Mouse (Mus musculus) heart, embryonic 11.5 days (tissue): ENCODE results near the gene Gnat1. TPM values are rescaled to one million over a fixed set of nuclear protein-coding genes. Genes with fewer than 3 reads are reported as not detected.

Source experiments
- ATAC-seq: fragments of 200-750 bp; cut with Nextera tagmentation; replicated peaks from 2 replicates; pipeline ENCODE4 v1.8.0; 2017; ENCODE audit warnings: moderate library complexity; ENCODE audit not compliant: insufficient number of reproducible peaks, low FRiP score, low TSS enrichment
- H3K27ac ChIP-seq: fragments of 300-500 bp; sonication (generic); 2 replicates; pipeline ENCODE4 v1.5.1; 2014; ENCODE audit warnings: mild to moderate bottlenecking, low read depth, low read length
- H3K27me3 ChIP-seq: fragments of 300-500 bp; sonication (generic); 2 replicates; pipeline ENCODE4 v1.6.1; 2014; ENCODE audit warnings: mild to moderate bottlenecking, low read length, mixed read lengths; ENCODE audit not compliant: control insufficient read depth, insufficient read depth
- H3K36me3 ChIP-seq: fragments of 300-500 bp; sonication (generic); 2 replicates; pipeline ENCODE4 v1.6.1; 2014; ENCODE audit warnings: mild to moderate bottlenecking, low read length, moderate library complexity, mixed read lengths; ENCODE audit not compliant: control insufficient read depth, insufficient read depth
- H3K4me1 ChIP-seq: fragments of 300-500 bp; sonication (generic); 2 replicates; pipeline ENCODE4 v1.6.1; 2014; ENCODE audit warnings: low read length; ENCODE audit not compliant: control insufficient read depth, insufficient read depth
- H3K4me2 ChIP-seq: fragments of 300-500 bp; sonication (generic); 2 replicates; pipeline ENCODE4 v1.6.1; 2014; ENCODE audit warnings: mild to moderate bottlenecking, moderate library complexity
- H3K4me3 ChIP-seq: fragments of 300-500 bp; sonication (generic); 2 replicates; pipeline ENCODE4 v1.5.1; 2014; ENCODE audit warnings: low read depth, low read length
- H3K9ac ChIP-seq: fragments of 300-500 bp; sonication (generic); 2 replicates; pipeline ENCODE4 v1.6.1; 2014; ENCODE audit warnings: mild to moderate bottlenecking, low read depth, low read length, moderate library complexity
- H3K9me3 ChIP-seq: fragments of 300-500 bp; sonication (generic); replicated peaks from 2 replicates; pipeline ENCODE4 v1.6.1; 2016; ENCODE audit warnings: low read length; ENCODE audit not compliant: control insufficient read depth
- WGBS: fragments of 180-500 bp; shearing (Covaris S2); extraction: QIAGEN DNeasy Blood & Tissue Kit; methylation state at CpG from one replicate; pipeline ENCODE4 v1.1.7; 2014; ENCODE audit not compliant: insufficient replicate concordance; 5-methylcytosine and 5-hydroxymethylcytosine counted together
- polyA plus RNA-seq: library from polyadenylated mRNA; unstranded; fragments of >200 nt; fragmentation: Nextera tagmentation; extraction: Ambion mirVana; gene quantifications from 2 replicates; pipeline ENCODE4 v1.2.1, GENCODE M21; 2014

Gene Gnat1
- polyA plus RNA-seq, 1 experiment from 2014 or later: 1.2 TPM

GRCm38 (mm10) chr9:107696845-107697610 is 17.5 kb upstream of the Gnat1 start:
- no peak for ATAC-seq
- no peaks in the 10 kb centered on the region for H3K27me3 ChIP-seq
- no peak overlapping the region for H3K4me3 ChIP-seq
- 50% methylated on average over 9 of the region's 9 CpGs for WGBS
- H3K9ac ChIP-seq: no peak overlapping the region
- 0 out of 2 replicates have a peak, but pooled peaks cover 3% of the 10 kb centered on the region for H3K36me3 ChIP-seq
- no peaks in the 10 kb centered on the region for H3K9me3 ChIP-seq
- H3K4me1 ChIP-seq: peaks cover 46% of the 10 kb centered on the region
- 0 out of 2 replicates have a peak overlapping the region, but pooled peaks have one; percentile 12 for H3K27ac ChIP-seq
- no peak overlapping the region for H3K4me2 ChIP-seq

DNA sequence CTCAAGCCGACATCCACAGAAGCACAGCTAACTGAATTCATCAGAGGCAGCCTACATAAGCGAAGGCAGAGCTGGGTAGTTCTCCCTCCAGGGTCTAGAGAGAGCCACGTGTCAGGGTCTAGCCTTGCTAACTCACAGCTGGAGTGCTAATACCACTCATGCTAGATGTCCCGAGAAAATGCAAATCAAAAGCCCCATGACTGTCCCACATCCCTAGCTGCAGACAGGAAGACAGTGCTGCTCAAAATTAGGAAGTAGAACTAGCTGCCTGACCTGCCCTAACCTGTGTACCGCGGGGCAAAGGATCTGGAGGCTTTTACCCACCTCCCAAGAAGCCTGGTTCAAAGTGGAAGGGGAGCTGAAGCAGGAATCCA is 16.6 kb upstream of the Gnat1 start:
- WGBS: 37% methylated on average over 6 of the region's 6 CpGs
- Histone ChIP-seq H3K9ac (no peak overlapping the region), H3K27me3 (no peaks in the 10 kb centered on the region), H3K4me1 (peaks cover 46% of the 10 kb centered on the region), H3K36me3 (0 out of 2 replicates have a peak, but pooled peaks cover 3% of the 10 kb centered on the region), H3K9me3 (no peaks in the 10 kb centered on the region), H3K27ac (no peak overlapping the region), H3K4me2 (no peak overlapping the region), H3K4me3 (no peak overlapping the region)
- no peak for ATAC-seq

GRCm38 (mm10) chr9:107695441-107696105 is 16.1 kb upstream of the Gnat1 start:
- Histone ChIP-seq H3K4me1 (peaks cover 46% of the 10 kb centered on the region), H3K9ac (no peak overlapping the region), H3K36me3 (0 out of 2 replicates have a peak, but pooled peaks cover 3% of the 10 kb centered on the region), H3K4me2 (no peak overlapping the region), H3K4me3 (no peak overlapping the region), H3K9me3 (no peaks in the 10 kb centered on the region), H3K27ac (no peak overlapping the region), H3K27me3 (no peaks in the 10 kb centered on the region)
- WGBS: 81% methylated on average over 12 of the region's 12 CpGs
- ATAC-seq: no peak

DNA sequence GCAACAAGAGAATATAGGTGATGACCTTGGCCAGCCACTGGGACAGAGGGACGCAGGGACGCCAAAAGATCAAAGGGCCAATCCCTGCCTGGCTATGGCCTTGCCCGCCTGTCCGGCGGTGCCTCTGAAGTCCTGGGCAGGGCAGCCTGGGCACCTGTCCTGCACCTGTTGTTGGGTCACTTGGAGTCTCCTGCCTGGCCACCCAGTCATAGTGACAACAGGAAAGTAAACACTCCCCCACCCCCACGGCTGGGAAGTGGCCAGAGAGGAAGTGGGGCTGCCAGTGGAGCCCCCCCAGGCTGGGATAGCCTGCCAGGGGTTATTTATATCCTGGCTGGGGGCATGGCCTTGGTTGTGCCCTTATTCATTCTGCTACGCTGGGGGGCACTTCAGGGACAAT is 15.1 kb upstream of the Gnat1 start:
- Histone ChIP-seq H3K27ac (no peak overlapping the region), H3K4me3 (no peak overlapping the region), H3K36me3 (0 out of 2 replicates have a peak, but pooled peaks cover 3% of the 10 kb centered on the region), H3K4me1 (peaks cover 44% of the 10 kb centered on the region), H3K4me2 (no peak overlapping the region), H3K27me3 (no peaks in the 10 kb centered on the region), H3K9ac (no peak overlapping the region), H3K9me3 (no peaks in the 10 kb centered on the region)
- no peak for ATAC-seq
- WGBS: 70% methylated on average over 7 of the region's 7 CpGs

GRCm38 (mm10) chr9:107693433-107693987 is 14.0 kb upstream of the Gnat1 start:
- Histone ChIP-seq H3K4me2 (no peak overlapping the region; the same call in 1 of the 2 replicates), H3K9me3 (no peaks in the 10 kb centered on the region), H3K4me1 (peaks cover 34% of the 10 kb centered on the region), H3K36me3 (0 out of 2 replicates have a peak, but pooled peaks cover 3% of the 10 kb centered on the region), H3K27me3 (no peaks in the 10 kb centered on the region), H3K4me3 (no peak overlapping the region), H3K9ac (no peak overlapping the region), H3K27ac (no peak overlapping the region)
- WGBS: 65% methylated on average over 4 of the region's 4 CpGs
- ATAC-seq: no peak

DNA sequence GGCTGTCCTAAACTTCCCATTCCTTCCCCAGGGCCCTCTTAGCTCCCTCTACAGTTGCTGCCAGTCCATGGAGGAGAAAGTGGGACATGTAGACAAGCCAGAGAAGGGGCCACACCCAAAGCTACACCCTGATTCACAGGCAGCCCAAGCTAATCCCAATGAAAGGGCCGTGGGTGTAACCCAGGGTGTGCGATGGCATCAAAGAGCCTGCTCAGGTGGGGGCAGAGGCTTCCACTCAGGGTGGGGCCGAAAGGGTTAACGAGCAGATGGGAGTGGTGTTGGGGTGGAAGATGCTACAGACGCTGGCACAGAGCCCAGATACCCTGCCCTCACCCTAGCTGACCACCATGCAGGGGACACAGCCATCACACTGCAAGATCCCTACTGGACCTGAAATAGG is 13.3 kb upstream of the Gnat1 start:
- no peak for ATAC-seq
- WGBS: 73% methylated on average over 5 of the region's 5 CpGs

DNA sequence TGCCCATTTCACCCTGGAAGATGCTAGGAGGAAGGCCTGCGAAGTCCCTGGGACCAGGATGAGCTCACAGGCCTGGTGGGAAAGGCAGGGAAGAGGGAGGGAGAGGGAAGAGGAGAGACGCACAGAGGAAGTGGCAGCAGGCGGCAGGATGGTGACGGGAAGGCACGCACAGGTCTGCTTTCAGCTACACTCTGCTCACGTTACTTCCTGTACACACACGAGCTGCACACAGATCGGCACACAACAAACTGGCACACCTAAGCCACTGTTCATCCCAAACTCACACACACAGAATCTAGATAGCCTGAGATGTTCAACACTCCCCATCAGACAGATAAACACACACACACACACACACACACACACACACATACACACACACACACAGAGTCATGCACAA is 10.9 kb upstream of the Gnat1 start:
- no peak overlapping the region for H3K9ac ChIP-seq
- peaks cover 22% of the 10 kb centered on the region for H3K4me1 ChIP-seq
- H3K4me2 ChIP-seq: no peak overlapping the region
- 0 out of 2 replicates have a peak, but pooled peaks cover 5% of the 10 kb centered on the region for H3K36me3 ChIP-seq
- H3K27ac ChIP-seq: no peak overlapping the region
- no peak overlapping the region for H3K4me3 ChIP-seq
- H3K27me3 ChIP-seq: no peaks in the 10 kb centered on the region
- no peaks in the 10 kb centered on the region for H3K9me3 ChIP-seq
- no peak for ATAC-seq
- 78% methylated on average over 8 of the region's 8 CpGs for WGBS

More for the DNA sequence above, 13.3 kb upstream of the Gnat1 start:
- Histone ChIP-seq H3K27ac (no peak overlapping the region), H3K36me3 (0 out of 2 replicates have a peak, but pooled peaks cover 3% of the 10 kb centered on the region), H3K27me3 (no peaks in the 10 kb centered on the region), H3K4me2 (no peak overlapping the region), H3K4me1 (peaks cover 28% of the 10 kb centered on the region), H3K4me3 (no peak overlapping the region), H3K9me3 (no peaks in the 10 kb centered on the region), H3K9ac (no peak overlapping the region)

- ATAC-seq: no peak
- WGBS: 64% methylated on average over 7 of the region's 7 CpGs
- H3K4me3 ChIP-seq: no peak overlapping the region
These were observed 9.4 kb upstream of the Gnat1 start for GRCm38 (mm10) chr9:107688939-107689338.

More at GRCm38 (mm10) chr9:107688939-107689338, 9.4 kb upstream of the Gnat1 start:
- H3K27me3 ChIP-seq: no peaks in the 10 kb centered on the region
- H3K9ac ChIP-seq: no peak overlapping the region
- no peaks in the 10 kb centered on the region for H3K9me3 ChIP-seq
- H3K27ac ChIP-seq: no peak overlapping the region
- H3K36me3 ChIP-seq: peaks cover 8% of the 10 kb centered on the region; the same call in 1 of the 2 replicates
- no peak overlapping the region for H3K4me2 ChIP-seq
- H3K4me1 ChIP-seq: peaks cover 16% of the 10 kb centered on the region
